10 mouse cellular contexts compared by ENCODE assay signal in the genomic region with DNA sequence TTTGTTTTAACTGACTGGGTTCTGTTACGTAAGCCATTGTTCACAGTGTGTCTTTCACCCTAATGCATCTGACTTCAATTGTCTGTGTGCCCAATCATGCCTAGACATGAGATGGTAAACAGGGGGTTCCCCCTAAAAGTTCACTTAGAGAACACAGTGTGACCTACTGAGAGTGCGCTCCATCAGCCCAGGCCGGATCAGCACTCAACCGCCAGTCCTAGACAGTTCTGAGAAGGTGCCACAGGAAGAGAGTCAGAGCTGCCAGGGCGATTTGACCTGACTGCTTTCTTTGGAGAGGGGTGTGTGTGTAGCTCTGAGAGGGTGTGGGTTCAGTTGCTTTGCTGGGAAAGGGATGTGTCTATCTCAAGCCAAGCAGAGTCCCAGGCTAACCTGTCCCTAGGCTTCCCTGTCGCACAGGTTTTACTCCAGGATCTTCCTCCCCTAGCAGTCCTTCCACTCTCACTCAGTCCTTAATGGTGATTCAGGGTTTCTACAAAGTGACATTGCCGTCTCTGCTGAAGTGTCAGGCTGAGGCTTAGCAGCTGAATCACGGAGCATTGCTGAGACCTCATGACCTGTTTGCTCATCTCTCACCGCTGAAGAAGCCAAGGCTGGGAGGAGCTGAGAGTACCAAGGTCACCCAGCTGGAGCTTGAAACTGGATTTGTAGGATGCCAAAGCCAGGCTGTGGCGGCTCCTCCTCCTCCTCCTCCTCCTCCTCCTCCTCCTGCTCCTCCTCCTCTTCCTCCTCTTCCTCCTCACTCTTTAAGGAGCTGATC.
DNase-seq lines count a peak whose midpoint lies in the region; ATAC-seq and TF ChIP-seq lines count a peak whose summit lies in the region.
"Had no signal": no experiment of that assay in that cellular context is flagged by ENCODE, and none has a peak within 500 bp of the region (broad histone marks: within the 10 kb centered on the region; RNA-seq: fewer than 3 reads in every experiment).

No protein-coding gene starts in this region.

- no peak for ATAC-seq in cerebellum, adult (ENCODE audit: insufficient number of reproducible peaks, low FRiP score, low TSS enrichment)
- ATAC-seq: forebrain, embryonic 13.5 days had no signal

- H3K4me3 ChIP-seq in left cerebral cortex, adult 2 months = no peak overlapping the region
- H3K4me3 ChIP-seq: forebrain, embryonic 13.5 days; liver, embryonic 13.5 days had no signal

- peak; percentile 82 for DNase-seq in 3T3-L1 (ENCODE audit: low read depth, low spot score)
- peak; percentile 11 for DNase-seq in MN1 (ENCODE audit: low spot score)
- DNase-seq in heart, adult 9 months (ENCODE audit: low spot score in 2 of 2) = peak; percentile 31 to 38
- DNase-seq in kidney, postnatal 14 days = peak; percentile 26
- no peak for DNase-seq in left cerebral cortex, adult 2 months (ENCODE audit: extremely low spot score in 1 of 2, low spot score in 2 of 2)
- DNase-seq in cerebellum, adult 9-10 months = no peak
- no peak for DNase-seq in cerebellum, adult 8-10 months
- DNase-seq: liver, embryonic 13.5 days had no signal

- H3K27ac ChIP-seq in left cerebral cortex, adult 2 months = no peak overlapping the region
- H3K27ac ChIP-seq: forebrain, embryonic 13.5 days; liver, embryonic 13.5 days had no signal

- TF ChIP-seq CTCF in left cerebral cortex, adult 2 months (IDR thresholded peaks at IDR 0.05) = no peak

- intact Hi-C loops in left cerebral cortex, adult 2 months (cut with DNase I) = loop anchor here (5.0 kb wide), 2 partner anchors 46 to 66 kb away; a partner anchor contains a TSS

Comparison
In these comparisons a context has a peak if more than half of its experiments do, and no peak if none do; other contexts are left out.
1. DNase-seq: peak in 3T3-L1 (single experiment), MN1 (single experiment), heart, adult 9 months (2 of 2) and kidney, postnatal 14 days (single experiment); none in left cerebral cortex, adult 2 months (0 of 2), cerebellum, adult 9-10 months (single experiment) and cerebellum, adult 8-10 months (single experiment).